Mouse (Mus musculus): ENCODE measurements around the gene Arhgap10. TPM values are rescaled to one million over a fixed set of nuclear protein-coding genes. Genes with fewer than 3 reads are reported as not detected.

Gene Arhgap10
- polyA plus RNA-seq, 1 experiment from 2014 or later = 33.4 TPM

- Histone ChIP-seq H3K9ac (ENCODE audit: low read length) (0 out of 2 replicates have a peak overlapping the region, but pooled peaks have one; percentile 7), H3K36me3 (ENCODE audit: control insufficient read depth, insufficient read depth, low read length) (peaks cover 25% of the 10 kb centered on the region), H3K27ac (ENCODE audit: low read length) (peak overlapping the region; percentile 29; the same call in 1 of the 2 replicates), H3K27me3 (ENCODE audit: control insufficient read depth, insufficient read depth, low read length) (no peaks in the 10 kb centered on the region), H3K4me3 (replicated peaks; ENCODE audit: low read length) (no peak overlapping the region), H3K9me3 (replicated peaks; ENCODE audit: control insufficient read depth, low read length) (peaks cover 19% of the 10 kb centered on the region), H3K4me2 (ENCODE audit: low read depth, low read length) (no peak overlapping the region), H3K4me1 (ENCODE audit: control insufficient read depth, insufficient read depth, low read length) (0 out of 2 replicates have a peak, but pooled peaks cover 6% of the 10 kb centered on the region)
- no peak for ATAC-seq (ENCODE audit: insufficient read depth, low FRiP score)
- WGBS = 73% methylated on average over 10 of the region's 10 CpGs
These were observed 73.4 kb downstream of the Arhgap10 start for GRCm38 (mm10) chr8:77444166-77444870.

- 80% methylated on average over 7 of the region's 7 CpGs for WGBS
- H3K4me3 ChIP-seq (replicated peaks; ENCODE audit: low read length) = no peak overlapping the region
- ATAC-seq (ENCODE audit: insufficient read depth, low FRiP score) = no peak
- H3K9me3 ChIP-seq (replicated peaks; ENCODE audit: control insufficient read depth, low read length) = peaks cover 8% of the 10 kb centered on the region; the same call in 1 of the 2 replicates
- no peak overlapping the region for H3K4me2 ChIP-seq (ENCODE audit: low read depth, low read length)
- H3K9ac ChIP-seq (ENCODE audit: low read length) = no peak overlapping the region
- H3K36me3 ChIP-seq (ENCODE audit: control insufficient read depth, insufficient read depth, low read length) = peaks cover 12% of the 10 kb centered on the region
- no peaks in the 10 kb centered on the region for H3K27me3 ChIP-seq (ENCODE audit: control insufficient read depth, insufficient read depth, low read length)
- H3K27ac ChIP-seq (ENCODE audit: low read length) = no peak overlapping the region
- 0 out of 2 replicates have a peak, but pooled peaks cover 15% of the 10 kb centered on the region for H3K4me1 ChIP-seq (ENCODE audit: control insufficient read depth, insufficient read depth, low read length)
These were observed 75.3 kb downstream of the Arhgap10 start for GRCm38 (mm10) chr8:77442452-77442851.

- H3K27ac ChIP-seq (ENCODE audit: low read length) = peak overlapping the region; percentile 10; the same call in 1 of the 2 replicates
- no peaks in the 10 kb centered on the region for H3K9me3 ChIP-seq (replicated peaks; ENCODE audit: control insufficient read depth, low read length)
- WGBS = 87% methylated on average over 9 of the region's 9 CpGs
- no peak overlapping the region for H3K4me2 ChIP-seq (ENCODE audit: low read depth, low read length)
- H3K4me3 ChIP-seq (replicated peaks; ENCODE audit: low read length) = no peak overlapping the region
- H3K9ac ChIP-seq (ENCODE audit: low read length) = no peak overlapping the region
- H3K36me3 ChIP-seq (ENCODE audit: control insufficient read depth, insufficient read depth, low read length) = no peaks in the 10 kb centered on the region
- no peaks in the 10 kb centered on the region for H3K27me3 ChIP-seq (ENCODE audit: control insufficient read depth, insufficient read depth, low read length)
- ATAC-seq (ENCODE audit: insufficient read depth, low FRiP score) = no peak
- H3K4me1 ChIP-seq (ENCODE audit: control insufficient read depth, insufficient read depth, low read length) = peaks cover 30% of the 10 kb centered on the region; the same call in 1 of the 2 replicates
These were observed 76.8 kb downstream of the Arhgap10 start for GRCm38 (mm10) chr8:77440913-77441312.

GRCm38 (mm10) chr8:77440324-77440880, 77.4 kb downstream of the Arhgap10 start:
- Histone ChIP-seq H3K27ac (ENCODE audit: low read length) (0 out of 2 replicates have a peak overlapping the region, but pooled peaks have one; percentile 10), H3K36me3 (ENCODE audit: control insufficient read depth, insufficient read depth, low read length) (no peaks in the 10 kb centered on the region)
- WGBS = 80% methylated on average over 6 of the region's 6 CpGs

GRCm38 (mm10) chr8:77439670-77440069, 78.1 kb downstream of the Arhgap10 start:
- Histone ChIP-seq H3K9me3 (replicated peaks; ENCODE audit: control insufficient read depth, low read length) (no peaks in the 10 kb centered on the region), H3K36me3 (ENCODE audit: control insufficient read depth, insufficient read depth, low read length) (no peaks in the 10 kb centered on the region), H3K27ac (ENCODE audit: low read length) (no peak overlapping the region), H3K9ac (ENCODE audit: low read length) (no peak overlapping the region), H3K4me3 (replicated peaks; ENCODE audit: low read length) (no peak overlapping the region), H3K27me3 (ENCODE audit: control insufficient read depth, insufficient read depth, low read length) (no peaks in the 10 kb centered on the region), H3K4me1 (ENCODE audit: control insufficient read depth, insufficient read depth, low read length) (peaks cover 30% of the 10 kb centered on the region; the same call in 1 of the 2 replicates), H3K4me2 (ENCODE audit: low read depth, low read length) (no peak overlapping the region)
- no peak for ATAC-seq (ENCODE audit: insufficient read depth, low FRiP score)
- WGBS = 89% methylated on average over 2 of the region's 2 CpGs

More at GRCm38 (mm10) chr8:77440324-77440880, 77.4 kb downstream of the Arhgap10 start:
- no peak overlapping the region for H3K9ac ChIP-seq (ENCODE audit: low read length)
- no peak for ATAC-seq (ENCODE audit: insufficient read depth, low FRiP score)
- H3K4me1 ChIP-seq (ENCODE audit: control insufficient read depth, insufficient read depth, low read length) = peaks cover 30% of the 10 kb centered on the region; the same call in 1 of the 2 replicates
- H3K4me2 ChIP-seq (ENCODE audit: low read depth, low read length) = no peak overlapping the region
- no peak overlapping the region for H3K4me3 ChIP-seq (replicated peaks; ENCODE audit: low read length)
- H3K9me3 ChIP-seq (replicated peaks; ENCODE audit: control insufficient read depth, low read length) = no peaks in the 10 kb centered on the region
- H3K27me3 ChIP-seq (ENCODE audit: control insufficient read depth, insufficient read depth, low read length) = no peaks in the 10 kb centered on the region

GRCm38 (mm10) chr8:77437807-77438493, 79.8 kb downstream of the Arhgap10 start:
- peaks cover 39% of the 10 kb centered on the region for H3K4me1 ChIP-seq (ENCODE audit: control insufficient read depth, insufficient read depth, low read length)
- H3K4me2 ChIP-seq (ENCODE audit: low read depth, low read length) = no peak overlapping the region
- WGBS = 50% methylated on average over 9 of the region's 9 CpGs
- H3K4me3 ChIP-seq (replicated peaks; ENCODE audit: low read length) = no peak overlapping the region
- no peaks in the 10 kb centered on the region for H3K36me3 ChIP-seq (ENCODE audit: control insufficient read depth, insufficient read depth, low read length)
- H3K9ac ChIP-seq (ENCODE audit: low read length) = no peak overlapping the region
- no peaks in the 10 kb centered on the region for H3K27me3 ChIP-seq (ENCODE audit: control insufficient read depth, insufficient read depth, low read length)
- peak overlapping the region; percentile 9; the same call in 1 of the 2 replicates for H3K27ac ChIP-seq (ENCODE audit: low read length)
- ATAC-seq (ENCODE audit: insufficient read depth, low FRiP score) = no peak
- no peaks in the 10 kb centered on the region for H3K9me3 ChIP-seq (replicated peaks; ENCODE audit: control insufficient read depth, low read length)

GRCm38 (mm10) chr8:77436013-77436990, 81.5 kb downstream of the Arhgap10 start:
- no peak overlapping the region for H3K4me3 ChIP-seq (replicated peaks; ENCODE audit: low read length)
- no peaks in the 10 kb centered on the region for H3K27me3 ChIP-seq (ENCODE audit: control insufficient read depth, insufficient read depth, low read length)
- H3K9me3 ChIP-seq (replicated peaks; ENCODE audit: control insufficient read depth, low read length) = no peaks in the 10 kb centered on the region
- peak overlapping the region; percentile 4 for H3K4me2 ChIP-seq (ENCODE audit: low read depth, low read length)
- 37% methylated on average over 15 of the region's 15 CpGs for WGBS
- no peak overlapping the region for H3K9ac ChIP-seq (ENCODE audit: low read length)
- no peaks in the 10 kb centered on the region for H3K36me3 ChIP-seq (ENCODE audit: control insufficient read depth, insufficient read depth, low read length)
- no peak for ATAC-seq (ENCODE audit: insufficient read depth, low FRiP score)
- peak overlapping the region; percentile 57 for H3K27ac ChIP-seq (ENCODE audit: low read length)
- peaks cover 51% of the 10 kb centered on the region for H3K4me1 ChIP-seq (ENCODE audit: control insufficient read depth, insufficient read depth, low read length)

GRCm38 (mm10) chr8:77433221-77433620, 84.5 kb downstream of the Arhgap10 start:
- no peaks in the 10 kb centered on the region for H3K36me3 ChIP-seq (ENCODE audit: control insufficient read depth, insufficient read depth, low read length)
- no peaks in the 10 kb centered on the region for H3K27me3 ChIP-seq (ENCODE audit: control insufficient read depth, insufficient read depth, low read length)
- peak; percentile 87 for ATAC-seq (ENCODE audit: insufficient read depth, low FRiP score)
- H3K4me3 ChIP-seq (replicated peaks; ENCODE audit: low read length) = no peak overlapping the region
- 22% methylated on average over 4 of the region's 4 CpGs for WGBS
- H3K9me3 ChIP-seq (replicated peaks; ENCODE audit: control insufficient read depth, low read length) = no peaks in the 10 kb centered on the region
- H3K9ac ChIP-seq (ENCODE audit: low read length) = peak overlapping the region; percentile 32; the same call in 1 of the 2 replicates
- peak overlapping the region; percentile 73 for H3K27ac ChIP-seq (ENCODE audit: low read length)
- H3K4me1 ChIP-seq (ENCODE audit: control insufficient read depth, insufficient read depth, low read length) = peaks cover 76% of the 10 kb centered on the region
- H3K4me2 ChIP-seq (ENCODE audit: low read depth, low read length) = peak overlapping the region; percentile 32; the same call in 1 of the 2 replicates

All from stomach, embryonic 16.5 days (tissue).